Mouse (Mus musculus): ENCODE measurements around the gene Klhdc4. TPM values are rescaled to one million over a fixed set of nuclear protein-coding genes. Genes with fewer than 3 reads are reported as not detected.

The Klhdc4 gene
- polyA plus RNA-seq, 1 experiment from 2014 or later = 40.0 TPM

GRCm38 (mm10) chr8:121821770-121822169, 7.6 kb downstream of the Klhdc4 start:
- Histone ChIP-seq H3K27me3 (no peaks in the 10 kb centered on the region), H3K4me3 (no peak overlapping the region), H3K27ac (replicated peaks) (no peak overlapping the region), H3K36me3 (peaks cover 41% of the 10 kb centered on the region), H3K4me2 (no peak overlapping the region), H3K4me1 (replicated peaks) (no peaks in the 10 kb centered on the region), H3K9ac (no peak overlapping the region), H3K9me3 (no peaks in the 10 kb centered on the region)
- WGBS = 90% methylated on average over 9 of the region's 9 CpGs
- no peak for ATAC-seq (ENCODE audit: low read depth)

- Histone ChIP-seq H3K27ac (replicated peaks) (no peak overlapping the region), H3K9ac (no peak overlapping the region), H3K4me2 (no peak overlapping the region), H3K4me1 (replicated peaks) (no peaks in the 10 kb centered on the region), H3K27me3 (no peaks in the 10 kb centered on the region), H3K36me3 (peaks cover 42% of the 10 kb centered on the region), H3K9me3 (no peaks in the 10 kb centered on the region), H3K4me3 (no peak overlapping the region)
- ATAC-seq (ENCODE audit: low read depth) = no peak
- 89% methylated on average over 11 of the region's 11 CpGs for WGBS
These were observed 8.0 kb downstream of the Klhdc4 start for GRCm38 (mm10) chr8:121821320-121821719.

GRCm38 (mm10) chr8:121820840-121821239, 8.5 kb downstream of the Klhdc4 start:
- Histone ChIP-seq H3K9me3 (no peaks in the 10 kb centered on the region), H3K27ac (replicated peaks) (no peak overlapping the region), H3K4me1 (replicated peaks) (no peaks in the 10 kb centered on the region), H3K36me3 (peaks cover 46% of the 10 kb centered on the region), H3K9ac (no peak overlapping the region), H3K4me2 (no peak overlapping the region), H3K27me3 (no peaks in the 10 kb centered on the region), H3K4me3 (no peak overlapping the region)
- WGBS = 88% methylated on average over 6 of the region's 6 CpGs
- no peak for ATAC-seq (ENCODE audit: low read depth)

GRCm38 (mm10) chr8:121818226-121818625, 11.1 kb downstream of the Klhdc4 start:
- Histone ChIP-seq H3K36me3 (peaks cover 68% of the 10 kb centered on the region), H3K9ac (no peak overlapping the region), H3K27me3 (no peaks in the 10 kb centered on the region), H3K9me3 (no peaks in the 10 kb centered on the region), H3K4me2 (no peak overlapping the region), H3K27ac (replicated peaks) (no peak overlapping the region), H3K4me3 (no peak overlapping the region), H3K4me1 (replicated peaks) (no peaks in the 10 kb centered on the region)
- WGBS = 87% methylated on average over 7 of the region's 7 CpGs
- no peak for ATAC-seq (ENCODE audit: low read depth)

GRCm38 (mm10) chr8:121811931-121812570, 17.3 kb downstream of the Klhdc4 start:
- no peaks in the 10 kb centered on the region for H3K4me1 ChIP-seq (replicated peaks)
- ATAC-seq (ENCODE audit: low read depth) = no peak
- no peak overlapping the region for H3K9ac ChIP-seq
- H3K27ac ChIP-seq (replicated peaks) = no peak overlapping the region
- H3K4me2 ChIP-seq = no peak overlapping the region
- peaks cover 56% of the 10 kb centered on the region for H3K36me3 ChIP-seq
- H3K4me3 ChIP-seq = no peak overlapping the region
- no peaks in the 10 kb centered on the region for H3K27me3 ChIP-seq
- 96% methylated on average over 12 of the region's 12 CpGs for WGBS
- no peaks in the 10 kb centered on the region for H3K9me3 ChIP-seq

- Histone ChIP-seq H3K4me2 (no peak overlapping the region), H3K36me3 (peaks cover 57% of the 10 kb centered on the region), H3K27me3 (no peaks in the 10 kb centered on the region), H3K27ac (replicated peaks) (no peak overlapping the region), H3K4me1 (replicated peaks) (no peaks in the 10 kb centered on the region), H3K9ac (no peak overlapping the region), H3K9me3 (no peaks in the 10 kb centered on the region), H3K4me3 (no peak overlapping the region)
- no peak for ATAC-seq (ENCODE audit: low read depth)
- WGBS = 92% methylated on average over 3 of the region's 3 CpGs
These were observed 17.9 kb downstream of the Klhdc4 start for GRCm38 (mm10) chr8:121811502-121811901.

GRCm38 (mm10) chr8:121809524-121810155, 19.7 kb downstream of the Klhdc4 start:
- ATAC-seq (ENCODE audit: low read depth) = no peak
- 93% methylated on average over 11 of the region's 11 CpGs for WGBS
- no peaks in the 10 kb centered on the region for H3K4me1 ChIP-seq (replicated peaks)
- no peak overlapping the region for H3K4me2 ChIP-seq
- H3K36me3 ChIP-seq = peaks cover 64% of the 10 kb centered on the region
- no peaks in the 10 kb centered on the region for H3K9me3 ChIP-seq
- no peak overlapping the region for H3K9ac ChIP-seq
- no peaks in the 10 kb centered on the region for H3K27me3 ChIP-seq
- H3K4me3 ChIP-seq = no peak overlapping the region
- no peak overlapping the region for H3K27ac ChIP-seq (replicated peaks)

GRCm38 (mm10) chr8:121808032-121808431, 21.3 kb downstream of the Klhdc4 start:
- no peaks in the 10 kb centered on the region for H3K9me3 ChIP-seq
- H3K4me3 ChIP-seq = no peak overlapping the region
- no peak for ATAC-seq (ENCODE audit: low read depth)
- 79% methylated on average over 11 of the region's 11 CpGs for WGBS
- no peaks in the 10 kb centered on the region for H3K27me3 ChIP-seq
- H3K4me2 ChIP-seq = no peak overlapping the region
- H3K9ac ChIP-seq = no peak overlapping the region
- no peak overlapping the region for H3K27ac ChIP-seq (replicated peaks)
- no peaks in the 10 kb centered on the region for H3K4me1 ChIP-seq (replicated peaks)
- peaks cover 62% of the 10 kb centered on the region for H3K36me3 ChIP-seq

GRCm38 (mm10) chr8:121806126-121806525, 23.2 kb downstream of the Klhdc4 start:
- peaks cover 56% of the 10 kb centered on the region for H3K36me3 ChIP-seq

GRCm38 (mm10) chr8:121804829-121805228, 24.5 kb downstream of the Klhdc4 start:
- ATAC-seq (ENCODE audit: low read depth) = no peak
- WGBS = 97% methylated on average over 5 of the region's 5 CpGs

More at GRCm38 (mm10) chr8:121806126-121806525, 23.2 kb downstream of the Klhdc4 start:
- Histone ChIP-seq H3K4me1 (replicated peaks) (no peaks in the 10 kb centered on the region), H3K4me3 (no peak overlapping the region), H3K4me2 (no peak overlapping the region), H3K9me3 (no peaks in the 10 kb centered on the region), H3K27me3 (no peaks in the 10 kb centered on the region), H3K9ac (no peak overlapping the region), H3K27ac (replicated peaks) (no peak overlapping the region)
- no peak for ATAC-seq (ENCODE audit: low read depth)
- 93% methylated on average over 13 of the region's 13 CpGs for WGBS

GRCm38 (mm10) chr8:121798401-121798800, 31.0 kb downstream of the Klhdc4 start:
- Histone ChIP-seq H3K36me3 (peaks cover 89% of the 10 kb centered on the region), H3K4me1 (replicated peaks) (no peaks in the 10 kb centered on the region), H3K9ac (no peak overlapping the region), H3K4me3 (no peak overlapping the region), H3K27me3 (no peaks in the 10 kb centered on the region), H3K4me2 (no peak overlapping the region), H3K27ac (replicated peaks) (no peak overlapping the region), H3K9me3 (no peaks in the 10 kb centered on the region)
- ATAC-seq (ENCODE audit: low read depth) = no peak
- 97% methylated on average over 6 of the region's 6 CpGs for whole genome bisulfite sequencing

More at GRCm38 (mm10) chr8:121804829-121805228, 24.5 kb downstream of the Klhdc4 start:
- Histone ChIP-seq H3K4me3 (no peak overlapping the region), H3K9me3 (no peaks in the 10 kb centered on the region), H3K4me2 (no peak overlapping the region), H3K27ac (replicated peaks) (no peak overlapping the region), H3K36me3 (peaks cover 63% of the 10 kb centered on the region), H3K4me1 (replicated peaks) (no peaks in the 10 kb centered on the region), H3K9ac (no peak overlapping the region), H3K27me3 (no peaks in the 10 kb centered on the region)

GRCm38 (mm10) chr8:121796406-121796805, 33.0 kb downstream of the Klhdc4 start:
- no peak for ATAC-seq (ENCODE audit: low read depth)
- Histone ChIP-seq H3K4me2 (no peak overlapping the region), H3K27me3 (no peaks in the 10 kb centered on the region), H3K9me3 (no peaks in the 10 kb centered on the region), H3K4me1 (replicated peaks) (no peaks in the 10 kb centered on the region; the same call in 1 of the 2 replicates), H3K9ac (no peak overlapping the region), H3K27ac (replicated peaks) (no peak overlapping the region), H3K4me3 (no peak overlapping the region), H3K36me3 (peaks cover 87% of the 10 kb centered on the region)
- 93% methylated on average over 11 of the region's 11 CpGs for WGBS

Measured in neural tube, embryonic 13.5 days (tissue).